Mouse (Mus musculus): Measurements from ENCODE around the gene Rnf34. TPM values are rescaled to one million over a fixed set of nuclear protein-coding genes. Genes with fewer than 3 reads are reported as not detected.

Rnf34 gene
- total RNA-seq, 2 experiments from 2014 or later: 28.8 to 31.7 TPM

GRCm38 (mm10) chr5:122899777-122900557 is 50.1 kb downstream of the Rnf34 start:
- peak; percentile 90 to 94 for DNase-seq

- DNase-seq: no peak
Observed at GRCm38 (mm10) chr5:122900558-122901171, 50.8 kb downstream of the Rnf34 start.

GRCm38 (mm10) chr5:122901179-122901578 is 51.3 kb downstream of the Rnf34 start:
- DNase-seq: no peak

GRCm38 (mm10) chr5:122901666-122902065 is 51.8 kb downstream of the Rnf34 start:
- no peak for DNase-seq

GRCm38 (mm10) chr5:122902228-122902627 is 52.4 kb downstream of the Rnf34 start:
- DNase-seq: no peak

- DNase-seq: no peak
Observed at GRCm38 (mm10) chr5:122903165-122903564, 53.3 kb downstream of the Rnf34 start.

GRCm38 (mm10) chr5:122907182-122907581 is 57.3 kb downstream of the Rnf34 start:
- no peak for DNase-seq

GRCm38 (mm10) chr5:122908001-122908400 is 58.2 kb downstream of the Rnf34 start:
- no peak for DNase-seq

GRCm38 (mm10) chr5:122909481-122909880 is 59.6 kb downstream of the Rnf34 start:
- DNase-seq: peak; percentile 48 to 66

- no peak for DNase-seq
Observed at GRCm38 (mm10) chr5:122912863-122913262, 63.0 kb downstream of the Rnf34 start.

GRCm38 (mm10) chr5:122916147-122916546 is 66.3 kb downstream of the Rnf34 start:
- DNase-seq: no peak

GRCm38 (mm10) chr5:122917982-122918711 is 68.3 kb downstream of the Rnf34 start:
- no peak for DNase-seq

GRCm38 (mm10) chr5:122920557-122920956 is 70.7 kb downstream of the Rnf34 start:
- no peak for DNase-seq

Other genes starting within 250 kb of the Rnf34 start
- gene Ift81, start 235.5 kb upstream of the Rnf34 start, total RNA-seq (2021): 10 to 100 TPM; 68.8 to 69.9 TPM
- 1 to 10 TPM; 2.9 to 3.1 TPM for gene P2rx7, start 206.1 kb upstream of the Rnf34 start, total RNA-seq (2021)
- gene P2rx4, start 142.5 kb upstream of the Rnf34 start, total RNA-seq (2021): 10 to 100 TPM; 21.4 to 21.5 TPM
- 10 to 100 TPM in 1 of 2 experiments, 1 to 10 TPM in 1; 8.6 to 12.1 TPM for gene Camkk2, start 70.6 kb upstream of the Rnf34 start, total RNA-seq (2021)
- gene Anapc5, start 28.7 kb upstream of the Rnf34 start, total RNA-seq (2021): 100 to 1,000 TPM; 156 to 162 TPM
- gene Kdm2b, start 139.8 kb downstream of the Rnf34 start, total RNA-seq (2021): 10 to 100 TPM; 10.6 to 14.2 TPM
- gene Orai1, start 165.0 kb downstream of the Rnf34 start, total RNA-seq (2021): 10 to 100 TPM; 12.2 to 12.5 TPM
- not detected for gene Morn3, start 197.0 kb downstream of the Rnf34 start, total RNA-seq (2021)
- 10 to 100 TPM; 10.1 to 10.3 TPM for gene Tmem120b, start 218.4 kb downstream of the Rnf34 start, total RNA-seq (2021)

Measured in heart, adult 18-20 months (tissue).